Mouse (Mus musculus): ENCODE data around the gene Mllt6.

GRCm38 (mm10) chr11:97656269-97656971, 6.8 kb upstream of the Mllt6 start:
- TF ChIP-seq CTCF (IDR thresholded peaks at IDR 0.05; ENCODE audit: borderline replicate concordance, insufficient read depth, low read depth, low read length) (no peak), POLR2A (IDR thresholded peaks at IDR 0.05; ENCODE audit: borderline replicate concordance, insufficient read depth, low read length) (no peak)

All from cerebellum, adult 2 months (tissue).